15 mouse cellular contexts compared by ENCODE assay signal in the genomic region with DNA sequence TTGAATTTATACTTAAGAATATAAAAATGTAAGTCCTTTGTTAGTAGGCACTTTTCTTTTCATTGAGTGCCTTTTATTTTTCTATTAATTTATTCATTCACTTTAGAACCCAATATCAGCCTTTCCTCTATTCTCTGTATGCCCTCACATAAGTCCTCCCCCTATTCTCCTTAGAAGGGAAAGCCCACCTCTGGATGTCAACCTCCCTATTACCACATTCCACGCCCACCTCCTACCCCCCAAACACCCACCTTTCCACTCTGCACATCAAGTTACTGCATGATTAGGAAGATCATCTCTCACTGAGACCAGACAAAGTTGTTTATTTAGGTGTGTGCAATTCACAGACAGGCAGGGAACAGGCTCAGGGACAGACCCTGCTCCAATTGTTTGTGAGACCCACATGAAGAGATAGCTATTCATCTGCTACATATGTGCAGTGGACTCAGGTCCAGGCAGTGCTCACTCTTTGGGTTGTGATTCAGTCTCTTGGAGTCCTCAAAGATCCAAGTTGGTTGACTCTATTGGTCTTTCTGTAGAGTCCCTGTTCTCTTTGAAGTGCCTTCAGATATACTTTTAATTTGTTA.
DNase-seq lines count a peak whose midpoint lies in the region; ATAC-seq and TF ChIP-seq lines count a peak whose summit lies in the region.
"Had no signal": no experiment of that assay in that cellular context is flagged by ENCODE, and none has a peak within 500 bp of the region (broad histone marks: within the 10 kb centered on the region; RNA-seq: fewer than 3 reads in every experiment).

No protein-coding gene starts in this region.

- no peak overlapping the region for H3K27ac ChIP-seq in hindbrain, embryonic 12.5 days
- no peak overlapping the region for H3K27ac ChIP-seq in hindbrain, postnatal 0 days
- H3K27ac ChIP-seq in midbrain, embryonic 12.5 days (replicated peaks) = no peak overlapping the region
- no peak overlapping the region for H3K27ac ChIP-seq in midbrain, embryonic 16.5 days (ENCODE audit: low read length)
- no peak overlapping the region for H3K27ac ChIP-seq in stomach, embryonic 16.5 days (ENCODE audit: low read length)

- WGBS in hindbrain, embryonic 12.5 days = 75% methylated on average over 1 of the region's 1 CpGs
- 73% methylated on average over 1 of the region's 1 CpGs for WGBS in hindbrain, postnatal 0 days
- WGBS in midbrain, embryonic 12.5 days = 88% methylated on average over 1 of the region's 1 CpGs
- WGBS in midbrain, embryonic 16.5 days = 78% methylated on average over 1 of the region's 1 CpGs
- 67% methylated on average over 1 of the region's 1 CpGs for WGBS in stomach, embryonic 16.5 days

- H3K4me2 ChIP-seq in hindbrain, embryonic 12.5 days (replicated peaks) = no peak overlapping the region
- no peak overlapping the region for H3K4me2 ChIP-seq in hindbrain, postnatal 0 days (ENCODE audit: low read depth, low read length)
- H3K4me2 ChIP-seq in midbrain, embryonic 12.5 days (replicated peaks) = no peak overlapping the region
- H3K4me2 ChIP-seq in midbrain, embryonic 16.5 days (ENCODE audit: low read length) = no peak overlapping the region
- H3K4me2 ChIP-seq in stomach, embryonic 16.5 days (ENCODE audit: low read depth, low read length) = no peak overlapping the region

- no peaks in the 10 kb centered on the region for H3K9me3 ChIP-seq in hindbrain, embryonic 12.5 days (replicated peaks)
- H3K9me3 ChIP-seq in hindbrain, postnatal 0 days (ENCODE audit: low read length) = no peaks in the 10 kb centered on the region
- H3K9me3 ChIP-seq in midbrain, embryonic 12.5 days = no peaks in the 10 kb centered on the region
- H3K9me3 ChIP-seq in midbrain, embryonic 16.5 days (replicated peaks; ENCODE audit: control insufficient read depth, low read length, poor library complexity, severe bottlenecking) = no peaks in the 10 kb centered on the region
- no peaks in the 10 kb centered on the region for H3K9me3 ChIP-seq in stomach, embryonic 16.5 days (replicated peaks; ENCODE audit: control insufficient read depth, low read length)

- peak; percentile 8 for DNase-seq in embryo, embryonic 9.5 days (ENCODE audit: extremely low spot score)
- DNase-seq in embryo, embryonic 11 days = no peak
- no peak for DNase-seq in hindbrain, postnatal 0 days (ENCODE audit: low spot score)
- DNase-seq in adrenal gland, postnatal 10 days = no peak
- DNase-seq: cerebellum, adult 11 months; kidney, postnatal 36 days; liver, postnatal 0 days; thymus, postnatal 14 days had no signal

- H3K4me3 ChIP-seq in hindbrain, embryonic 12.5 days = no peak overlapping the region
- no peak overlapping the region for H3K4me3 ChIP-seq in hindbrain, postnatal 0 days (ENCODE audit: low read length)
- H3K4me3 ChIP-seq in midbrain, embryonic 12.5 days = no peak overlapping the region
- H3K4me3 ChIP-seq in midbrain, embryonic 16.5 days (ENCODE audit: low read depth, low read length) = no peak overlapping the region
- no peak overlapping the region for H3K4me3 ChIP-seq in stomach, embryonic 16.5 days (replicated peaks; ENCODE audit: low read length)

- H3K27me3 ChIP-seq in hindbrain, embryonic 12.5 days = no peaks in the 10 kb centered on the region
- H3K27me3 ChIP-seq in hindbrain, postnatal 0 days (ENCODE audit: insufficient read depth, low read length) = no peaks in the 10 kb centered on the region
- H3K27me3 ChIP-seq in midbrain, embryonic 12.5 days = no peaks in the 10 kb centered on the region
- H3K27me3 ChIP-seq in midbrain, embryonic 16.5 days (ENCODE audit: control insufficient read depth, insufficient read depth, low read depth, low read length) = no peaks in the 10 kb centered on the region
- H3K27me3 ChIP-seq in stomach, embryonic 16.5 days (ENCODE audit: control insufficient read depth, insufficient read depth, low read length) = no peaks in the 10 kb centered on the region
- H3K27me3 ChIP-seq: CH12.LX had no signal

- H3K9ac ChIP-seq in hindbrain, embryonic 12.5 days = no peak overlapping the region
- no peak overlapping the region for H3K9ac ChIP-seq in hindbrain, postnatal 0 days (replicated peaks; ENCODE audit: low read length)
- H3K9ac ChIP-seq in midbrain, embryonic 12.5 days (replicated peaks) = no peak overlapping the region
- H3K9ac ChIP-seq in midbrain, embryonic 16.5 days (ENCODE audit: low read depth, low read length) = no peak overlapping the region
- no peak overlapping the region for H3K9ac ChIP-seq in stomach, embryonic 16.5 days (ENCODE audit: low read length)
- H3K9ac ChIP-seq: liver, postnatal 0 days had no signal

- H3K36me3 ChIP-seq in hindbrain, embryonic 12.5 days = no peaks in the 10 kb centered on the region
- no peaks in the 10 kb centered on the region for H3K36me3 ChIP-seq in hindbrain, postnatal 0 days (ENCODE audit: insufficient read depth, low read length)
- no peaks in the 10 kb centered on the region for H3K36me3 ChIP-seq in midbrain, embryonic 12.5 days
- H3K36me3 ChIP-seq in midbrain, embryonic 16.5 days (ENCODE audit: control insufficient read depth, insufficient read depth, low read length) = no peaks in the 10 kb centered on the region
- H3K36me3 ChIP-seq in stomach, embryonic 16.5 days (ENCODE audit: control insufficient read depth, insufficient read depth, low read length) = no peaks in the 10 kb centered on the region

- TF ChIP-seq CTCF in hindbrain, postnatal 0 days (IDR thresholded peaks at IDR 0.05; ENCODE audit: low read depth) = no peak

- peak; percentile 53; the same call in 1 of the 2 replicates for ATAC-seq in hindbrain, embryonic 12.5 days (ENCODE audit: low FRiP score)
- no peak for ATAC-seq in hindbrain, postnatal 0 days
- peak; percentile 64 for ATAC-seq in midbrain, embryonic 12.5 days (ENCODE audit: low FRiP score, low read depth)
- no peak for ATAC-seq in midbrain, embryonic 16.5 days
- peak; percentile 33; the same call in 1 of the 2 replicates for ATAC-seq in stomach, embryonic 16.5 days (ENCODE audit: insufficient read depth, low FRiP score)
- ATAC-seq: activated CD4-positive, CD25-positive, alpha-beta regulatory T cell, adult 4 months; inflammation-experienced regulatory T-cells, adult 6 months; liver, postnatal 0 days had no signal

- H3K4me1 ChIP-seq in hindbrain, embryonic 12.5 days = no peaks in the 10 kb centered on the region
- no peaks in the 10 kb centered on the region for H3K4me1 ChIP-seq in hindbrain, postnatal 0 days (ENCODE audit: insufficient read depth, low read length)
- no peaks in the 10 kb centered on the region for H3K4me1 ChIP-seq in midbrain, embryonic 12.5 days
- no peaks in the 10 kb centered on the region for H3K4me1 ChIP-seq in midbrain, embryonic 16.5 days (ENCODE audit: control insufficient read depth, insufficient read depth, low read length)
- H3K4me1 ChIP-seq in stomach, embryonic 16.5 days (ENCODE audit: control insufficient read depth, insufficient read depth, low read length) = no peaks in the 10 kb centered on the region

Comparison
In these comparisons a context has a peak if more than half of its experiments do, and no peak if none do; other contexts are left out.
1. ATAC-seq: peak in hindbrain, embryonic 12.5 days (single experiment), midbrain, embryonic 12.5 days (single experiment) and stomach, embryonic 16.5 days (single experiment); none in hindbrain, postnatal 0 days (single experiment) and midbrain, embryonic 16.5 days (single experiment).